Mouse (Mus musculus): ENCODE data around the gene Lysmd4.

The Lysmd4 gene

DNA sequence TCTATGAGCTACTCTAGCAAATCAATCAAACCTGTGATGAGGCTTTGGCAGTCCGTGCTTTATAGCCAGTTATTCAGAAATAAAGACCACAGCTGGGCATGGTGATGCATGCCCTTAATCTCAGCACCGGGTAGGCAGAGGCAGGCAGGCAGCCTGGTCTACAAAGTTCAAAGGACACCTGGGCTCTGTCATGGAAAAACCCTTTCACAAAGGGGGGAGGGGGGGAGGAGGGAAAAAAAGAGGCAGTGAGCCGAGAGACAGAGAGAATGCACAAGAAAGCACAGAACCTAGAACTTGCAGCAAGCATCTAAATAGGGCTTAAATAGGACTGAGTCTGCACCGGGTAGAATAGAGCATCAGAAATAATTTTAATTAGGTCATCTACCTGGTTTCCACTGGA is 130.6 kb downstream of the Lysmd4 start:
- no peak for DNase-seq

DNA sequence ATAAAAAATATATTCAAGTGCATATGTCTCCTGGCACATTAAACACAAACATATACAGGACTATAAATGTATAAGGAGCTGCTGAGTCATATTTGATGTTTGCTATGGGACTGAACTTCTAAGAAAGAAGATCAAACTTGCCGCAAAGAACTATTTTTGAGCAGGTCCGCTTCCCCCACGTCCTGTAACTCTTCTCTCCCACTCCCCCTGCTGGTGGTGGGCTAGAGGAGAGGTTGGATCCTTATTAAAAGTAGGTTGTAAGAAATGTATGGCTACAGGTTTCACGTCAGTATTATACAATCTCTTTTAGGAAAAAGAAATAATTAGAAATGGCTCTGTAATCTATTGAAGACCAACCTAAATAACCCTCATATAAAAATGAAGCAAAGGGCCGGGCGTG is 131.3 kb downstream of the Lysmd4 start:
- peak; percentile 17 for DNase-seq

DNA sequence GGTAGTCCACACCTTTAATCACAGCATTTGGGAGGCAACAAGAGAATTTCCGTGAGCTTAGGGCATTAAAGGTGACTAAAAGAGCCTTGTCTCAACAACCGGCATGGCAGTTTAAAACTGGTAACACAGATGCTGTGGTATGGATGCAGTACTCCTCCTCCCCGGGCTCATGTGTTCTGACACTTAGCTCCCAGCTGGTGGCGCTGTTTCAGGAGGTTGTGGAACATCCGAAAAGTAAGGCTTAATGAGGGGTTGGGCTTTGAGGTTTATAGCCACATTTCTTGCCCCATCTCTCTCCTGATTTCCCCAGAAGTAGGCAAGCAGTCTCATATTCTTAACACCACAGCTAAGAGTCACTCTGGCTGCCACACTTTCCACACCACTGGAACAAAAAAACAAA is 133.5 kb downstream of the Lysmd4 start:
- peak; percentile 16 for DNase-seq
